Mouse (Mus musculus) intestine, embryonic 15.5 days (tissue): ENCODE results near the gene Pola2. TPM values are rescaled to one million over a fixed set of nuclear protein-coding genes. Genes with fewer than 3 reads are reported as not detected.

Experiments
- ATAC-seq: fragments of 200-750 bp; cut with Nextera tagmentation; 2 replicates; pipeline ENCODE4 v1.8.0; 2017; ENCODE audit warnings: moderate TSS enrichment, moderate library complexity
- H3K27ac ChIP-seq: fragments of 300-500 bp; sonication (generic); 2 replicates; pipeline ENCODE4 v1.5.1; 2015; ENCODE audit warnings: mild to moderate bottlenecking, inconsistent platforms
- H3K27me3 ChIP-seq: fragments of 300-500 bp; sonication (generic); replicated peaks from 2 replicates; pipeline ENCODE4 v1.6.1; 2015; ENCODE audit warnings: inconsistent platforms
- H3K36me3 ChIP-seq: fragments of 300-500 bp; sonication (generic); 2 replicates; pipeline ENCODE4 v1.6.1; 2015; ENCODE audit warnings: inconsistent platforms
- H3K4me1 ChIP-seq: fragments of 300-500 bp; sonication (generic); replicated peaks from 2 replicates; pipeline ENCODE4 v1.6.1; 2015; ENCODE audit warnings: inconsistent platforms
- H3K4me2 ChIP-seq: fragments of 300-500 bp; sonication (generic); replicated peaks from 2 replicates; pipeline ENCODE4 v1.6.1; 2015; ENCODE audit warnings: mild to moderate bottlenecking, inconsistent platforms
- H3K4me3 ChIP-seq: fragments of 300-500 bp; sonication (generic); replicated peaks from 2 replicates; pipeline ENCODE4 v1.5.1; 2015; ENCODE audit warnings: inconsistent platforms
- H3K9ac ChIP-seq: fragments of 300-500 bp; sonication (generic); 2 replicates; pipeline ENCODE4 v1.6.1; 2015; ENCODE audit warnings: inconsistent platforms
- H3K9me3 ChIP-seq: fragments of 300-500 bp; sonication (generic); 2 replicates; pipeline ENCODE4 v1.6.1; 2016; ENCODE audit warnings: inconsistent platforms
- WGBS: fragments of 180-500 bp; shearing (Covaris S2); methylation state at CpG from one replicate; pipeline ENCODE4 v1.1.7; 2015; 5-methylcytosine and 5-hydroxymethylcytosine counted together
- polyA plus RNA-seq: library from polyadenylated mRNA; unstranded; fragments of >200 nt; fragmentation: Nextera tagmentation; extraction: Ambion mirVana; gene quantifications from 2 replicates; pipeline ENCODE4 v1.2.1, GENCODE M21; 2015

Gene Pola2
- polyA plus RNA-seq, 1 experiment from 2014 or later = 64.0 TPM

- peaks cover 23% of the 10 kb centered on the region for H3K4me1 ChIP-seq
- H3K27me3 ChIP-seq = no peaks in the 10 kb centered on the region
- no peak overlapping the region for H3K9ac ChIP-seq
- no peaks in the 10 kb centered on the region for H3K9me3 ChIP-seq
- H3K4me2 ChIP-seq = peak overlapping the region; percentile 68
- no peak overlapping the region for H3K27ac ChIP-seq
- peaks cover 2% of the 10 kb centered on the region for H3K36me3 ChIP-seq
- no peak for ATAC-seq
- H3K4me3 ChIP-seq = peak overlapping the region; percentile 54; the same call in 1 of the 2 replicates
- 33% methylated on average over 1 of the region's 1 CpGs for WGBS
Measured at GRCm38 (mm10) chr19:5962651-5963050, 1.4 kb downstream of the Pola2 start.

- no peak overlapping the region for H3K9ac ChIP-seq
- H3K4me3 ChIP-seq = no peak overlapping the region
- H3K9me3 ChIP-seq = no peaks in the 10 kb centered on the region
- H3K36me3 ChIP-seq = peaks cover 9% of the 10 kb centered on the region
- WGBS = 81% methylated on average over 5 of the region's 5 CpGs
- no peak for ATAC-seq
- no peaks in the 10 kb centered on the region for H3K27me3 ChIP-seq
- no peak overlapping the region for H3K4me2 ChIP-seq
- peaks cover 30% of the 10 kb centered on the region for H3K4me1 ChIP-seq
- H3K27ac ChIP-seq = no peak overlapping the region
Measured at GRCm38 (mm10) chr19:5957371-5957770, 6.6 kb downstream of the Pola2 start.

GRCm38 (mm10) chr19:5956685-5957084 lies 7.3 kb downstream of the Pola2 start:
- ATAC-seq = peak; percentile 56
- H3K9ac ChIP-seq = no peak overlapping the region
- H3K27ac ChIP-seq = 0 out of 2 replicates have a peak overlapping the region, but pooled peaks have one; percentile 73
- no peaks in the 10 kb centered on the region for H3K27me3 ChIP-seq
- H3K36me3 ChIP-seq = peaks cover 9% of the 10 kb centered on the region
- H3K4me3 ChIP-seq = no peak overlapping the region
- H3K4me1 ChIP-seq = peaks cover 33% of the 10 kb centered on the region
- H3K9me3 ChIP-seq = no peaks in the 10 kb centered on the region
- no peak overlapping the region for H3K4me2 ChIP-seq
- 19% methylated on average over 3 of the region's 3 CpGs for WGBS

- Histone ChIP-seq H3K27me3 (no peaks in the 10 kb centered on the region), H3K4me2 (peak overlapping the region; percentile 44), H3K9me3 (no peaks in the 10 kb centered on the region), H3K4me1 (peaks cover 28% of the 10 kb centered on the region), H3K4me3 (0 out of 2 replicates have a peak overlapping the region, but pooled peaks have one; percentile 8), H3K27ac (peak overlapping the region; percentile 73), H3K9ac (no peak overlapping the region), H3K36me3 (peaks cover 15% of the 10 kb centered on the region)
- WGBS = 55% methylated on average over 28 of the region's 28 CpGs
- peak; percentile 78 for ATAC-seq
Measured at GRCm38 (mm10) chr19:5955704-5956670, 8.0 kb downstream of the Pola2 start.

- WGBS = 85% methylated on average over 10 of the region's 10 CpGs
- no peak for ATAC-seq
- H3K4me3 ChIP-seq = no peak overlapping the region; the same call in 1 of the 2 replicates
- H3K27ac ChIP-seq = peak overlapping the region; percentile 73
- H3K4me1 ChIP-seq = peaks cover 26% of the 10 kb centered on the region
- peaks cover 23% of the 10 kb centered on the region for H3K36me3 ChIP-seq
- H3K9me3 ChIP-seq = no peaks in the 10 kb centered on the region
- H3K27me3 ChIP-seq = no peaks in the 10 kb centered on the region
- no peak overlapping the region for H3K9ac ChIP-seq
- peak overlapping the region; percentile 44; the same call in 1 of the 2 replicates for H3K4me2 ChIP-seq
Measured at GRCm38 (mm10) chr19:5954936-5955335, 9.1 kb downstream of the Pola2 start.

- no peaks in the 10 kb centered on the region for H3K27me3 ChIP-seq
- no peak overlapping the region for H3K9ac ChIP-seq
- peaks cover 26% of the 10 kb centered on the region for H3K4me1 ChIP-seq
- H3K36me3 ChIP-seq = peaks cover 26% of the 10 kb centered on the region
- H3K27ac ChIP-seq = peak overlapping the region; percentile 46
- H3K4me2 ChIP-seq = no peak overlapping the region
- 63% methylated on average over 22 of the region's 22 CpGs for WGBS
- ATAC-seq = no peak
- no peaks in the 10 kb centered on the region for H3K9me3 ChIP-seq
- no peak overlapping the region for H3K4me3 ChIP-seq
Measured at GRCm38 (mm10) chr19:5954031-5954710, 9.8 kb downstream of the Pola2 start.

GRCm38 (mm10) chr19:5953201-5953770 lies 10.7 kb downstream of the Pola2 start:
- no peak overlapping the region for H3K9ac ChIP-seq
- H3K4me1 ChIP-seq = peaks cover 26% of the 10 kb centered on the region
- H3K4me2 ChIP-seq = no peak overlapping the region
- ATAC-seq = no peak
- peaks cover 30% of the 10 kb centered on the region for H3K36me3 ChIP-seq
- no peaks in the 10 kb centered on the region for H3K27me3 ChIP-seq
- H3K27ac ChIP-seq = peak overlapping the region; percentile 9; the same call in 1 of the 2 replicates
- WGBS = 90% methylated on average over 19 of the region's 19 CpGs
- no peaks in the 10 kb centered on the region for H3K9me3 ChIP-seq
- H3K4me3 ChIP-seq = no peak overlapping the region

GRCm38 (mm10) chr19:5952071-5952691 lies 11.8 kb downstream of the Pola2 start:
- Histone ChIP-seq H3K27ac (peak overlapping the region; percentile 75), H3K9me3 (no peaks in the 10 kb centered on the region), H3K27me3 (no peaks in the 10 kb centered on the region), H3K36me3 (peaks cover 36% of the 10 kb centered on the region), H3K4me3 (no peak overlapping the region), H3K9ac (no peak overlapping the region), H3K4me2 (no peak overlapping the region; the same call in 1 of the 2 replicates), H3K4me1 (peaks cover 26% of the 10 kb centered on the region)
- peak; percentile 40 for ATAC-seq
- WGBS = 70% methylated on average over 13 of the region's 13 CpGs

GRCm38 (mm10) chr19:5951631-5952030 lies 12.4 kb downstream of the Pola2 start:
- ATAC-seq = no peak
- Histone ChIP-seq H3K9ac (no peak overlapping the region), H3K27ac (no peak overlapping the region; the same call in 1 of the 2 replicates), H3K4me3 (no peak overlapping the region), H3K4me1 (peaks cover 28% of the 10 kb centered on the region), H3K9me3 (no peaks in the 10 kb centered on the region), H3K27me3 (no peaks in the 10 kb centered on the region), H3K36me3 (peaks cover 36% of the 10 kb centered on the region), H3K4me2 (no peak overlapping the region; the same call in 1 of the 2 replicates)
- WGBS = 87% methylated on average over 16 of the region's 16 CpGs

GRCm38 (mm10) chr19:5950218-5950617 lies 13.8 kb downstream of the Pola2 start:
- Histone ChIP-seq H3K9me3 (no peaks in the 10 kb centered on the region), H3K4me3 (no peak overlapping the region), H3K27ac (no peak overlapping the region), H3K4me2 (no peak overlapping the region), H3K27me3 (no peaks in the 10 kb centered on the region), H3K36me3 (peaks cover 36% of the 10 kb centered on the region), H3K4me1 (peaks cover 33% of the 10 kb centered on the region), H3K9ac (no peak overlapping the region)
- ATAC-seq = no peak
- 90% methylated on average over 11 of the region's 11 CpGs for WGBS

- H3K9ac ChIP-seq = no peak overlapping the region
- ATAC-seq = peak; percentile 36; the same call in 1 of the 2 replicates
- H3K36me3 ChIP-seq = peaks cover 29% of the 10 kb centered on the region
- peaks cover 22% of the 10 kb centered on the region for H3K4me1 ChIP-seq
- H3K27me3 ChIP-seq = no peaks in the 10 kb centered on the region
- H3K9me3 ChIP-seq = no peaks in the 10 kb centered on the region
- H3K4me3 ChIP-seq = no peak overlapping the region
- 49% methylated on average over 8 of the region's 8 CpGs for WGBS
- H3K4me2 ChIP-seq = no peak overlapping the region
- peak overlapping the region; percentile 57; the same call in 1 of the 2 replicates for H3K27ac ChIP-seq
Measured at GRCm38 (mm10) chr19:5945891-5946290, 18.1 kb downstream of the Pola2 start.
